Mouse (Mus musculus): ENCODE results near the gene Phf2. TPM values are rescaled to one million over a fixed set of nuclear protein-coding genes. Genes with fewer than 3 reads are reported as not detected.

The Phf2 gene
- polyA plus RNA-seq, 1 experiment from 2014 or later: 11.6 TPM

- no peaks in the 10 kb centered on the region for H3K27me3 ChIP-seq (replicated peaks; ENCODE audit: control insufficient read depth, insufficient read depth, low read length)
- no peak overlapping the region for H3K4me2 ChIP-seq (ENCODE audit: low read depth, low read length)
- H3K4me3 ChIP-seq (ENCODE audit: low read depth, low read length): no peak overlapping the region
- H3K9ac ChIP-seq (ENCODE audit: low read depth, low read length): no peak overlapping the region
- WGBS: 51% methylated on average over 8 of the region's 8 CpGs
- H3K4me1 ChIP-seq (ENCODE audit: control insufficient read depth, insufficient read depth, low read length): peaks cover 31% of the 10 kb centered on the region
- no peak overlapping the region for H3K27ac ChIP-seq (replicated peaks; ENCODE audit: low read depth, low read length)
- ATAC-seq (ENCODE audit: low read depth): no peak
- H3K9me3 ChIP-seq (ENCODE audit: control insufficient read depth, low read length): no peaks in the 10 kb centered on the region
- H3K36me3 ChIP-seq (ENCODE audit: control insufficient read depth, insufficient read depth, low read length): no peaks in the 10 kb centered on the region
- DNase-seq (ENCODE audit: low spot score): no peak
Measured at GRCm38 (mm10) chr13:48784151-48784550, 86.8 kb downstream of the Phf2 start.

GRCm38 (mm10) chr13:48782727-48783725 is 87.9 kb downstream of the Phf2 start:
- H3K36me3 ChIP-seq (ENCODE audit: control insufficient read depth, insufficient read depth, low read length): no peaks in the 10 kb centered on the region
- H3K27me3 ChIP-seq (replicated peaks; ENCODE audit: control insufficient read depth, insufficient read depth, low read length): no peaks in the 10 kb centered on the region
- DNase-seq (ENCODE audit: low spot score) (peak; percentile 93), ATAC-seq (ENCODE audit: low read depth) (peak; percentile 93)
- peaks cover 31% of the 10 kb centered on the region for H3K4me1 ChIP-seq (ENCODE audit: control insufficient read depth, insufficient read depth, low read length)
- peak overlapping the region; percentile 81 for H3K27ac ChIP-seq (replicated peaks; ENCODE audit: low read depth, low read length)
- H3K9ac ChIP-seq (ENCODE audit: low read depth, low read length): no peak overlapping the region; the same call in 1 of the 2 replicates
- H3K9me3 ChIP-seq (ENCODE audit: control insufficient read depth, low read length): no peaks in the 10 kb centered on the region
- no peak overlapping the region for H3K4me3 ChIP-seq (ENCODE audit: low read depth, low read length)
- H3K4me2 ChIP-seq (ENCODE audit: low read depth, low read length): peak overlapping the region; percentile 36
- WGBS: 19% methylated on average over 27 of the region's 27 CpGs

- 14% methylated on average over 9 of the region's 9 CpGs for WGBS
- no peaks in the 10 kb centered on the region for H3K9me3 ChIP-seq (ENCODE audit: control insufficient read depth, low read length)
- H3K27ac ChIP-seq (replicated peaks; ENCODE audit: low read depth, low read length): peak overlapping the region; percentile 82
- H3K4me1 ChIP-seq (ENCODE audit: control insufficient read depth, insufficient read depth, low read length): peaks cover 31% of the 10 kb centered on the region
- H3K36me3 ChIP-seq (ENCODE audit: control insufficient read depth, insufficient read depth, low read length): no peaks in the 10 kb centered on the region
- ATAC-seq (ENCODE audit: low read depth): peak; percentile 8; the same call in 1 of the 2 replicates
- H3K27me3 ChIP-seq (replicated peaks; ENCODE audit: control insufficient read depth, insufficient read depth, low read length): no peaks in the 10 kb centered on the region
- DNase-seq (ENCODE audit: low spot score): peak; percentile 69
- H3K9ac ChIP-seq (ENCODE audit: low read depth, low read length): no peak overlapping the region
- H3K4me3 ChIP-seq (ENCODE audit: low read depth, low read length): no peak overlapping the region
- H3K4me2 ChIP-seq (ENCODE audit: low read depth, low read length): peak overlapping the region; percentile 38
Measured at GRCm38 (mm10) chr13:48780345-48781010, 90.4 kb downstream of the Phf2 start.

- H3K4me1 ChIP-seq (ENCODE audit: control insufficient read depth, insufficient read depth, low read length): peaks cover 32% of the 10 kb centered on the region
- H3K4me3 ChIP-seq (ENCODE audit: low read depth, low read length): no peak overlapping the region
- no peaks in the 10 kb centered on the region for H3K36me3 ChIP-seq (ENCODE audit: control insufficient read depth, insufficient read depth, low read length)
- ATAC-seq (ENCODE audit: low read depth) (peak; percentile 42; the same call in 1 of the 2 replicates), DNase-seq (ENCODE audit: low spot score) (peak; percentile 83)
- WGBS: 14% methylated on average over 11 of the region's 11 CpGs
- peak overlapping the region; percentile 38 for H3K4me2 ChIP-seq (ENCODE audit: low read depth, low read length)
- H3K9ac ChIP-seq (ENCODE audit: low read depth, low read length): no peak overlapping the region
- peak overlapping the region; percentile 82 for H3K27ac ChIP-seq (replicated peaks; ENCODE audit: low read depth, low read length)
- no peaks in the 10 kb centered on the region for H3K27me3 ChIP-seq (replicated peaks; ENCODE audit: control insufficient read depth, insufficient read depth, low read length)
- H3K9me3 ChIP-seq (ENCODE audit: control insufficient read depth, low read length): no peaks in the 10 kb centered on the region
Measured at GRCm38 (mm10) chr13:48779592-48780344, 91.2 kb downstream of the Phf2 start.

- peaks cover 28% of the 10 kb centered on the region for H3K4me1 ChIP-seq (ENCODE audit: control insufficient read depth, insufficient read depth, low read length)
- DNase-seq (ENCODE audit: low spot score) (no peak), ATAC-seq (ENCODE audit: low read depth) (no peak)
- H3K9ac ChIP-seq (ENCODE audit: low read depth, low read length): no peak overlapping the region
- no peak overlapping the region for H3K4me3 ChIP-seq (ENCODE audit: low read depth, low read length)
- no peaks in the 10 kb centered on the region for H3K36me3 ChIP-seq (ENCODE audit: control insufficient read depth, insufficient read depth, low read length)
- no peaks in the 10 kb centered on the region for H3K27me3 ChIP-seq (replicated peaks; ENCODE audit: control insufficient read depth, insufficient read depth, low read length)
- H3K9me3 ChIP-seq (ENCODE audit: control insufficient read depth, low read length): no peaks in the 10 kb centered on the region
- no peak overlapping the region for H3K4me2 ChIP-seq (ENCODE audit: low read depth, low read length)
- H3K27ac ChIP-seq (replicated peaks; ENCODE audit: low read depth, low read length): no peak overlapping the region
- 41% methylated on average over 4 of the region's 4 CpGs for WGBS
Measured at GRCm38 (mm10) chr13:48778138-48778537, 92.8 kb downstream of the Phf2 start.

- H3K9me3 ChIP-seq (ENCODE audit: control insufficient read depth, low read length): no peaks in the 10 kb centered on the region
- peak; percentile 79 for DNase-seq (ENCODE audit: low spot score)
Measured at GRCm38 (mm10) chr13:48774506-48774905, 96.4 kb downstream of the Phf2 start.

GRCm38 (mm10) chr13:48768109-48768508 is 102.8 kb downstream of the Phf2 start:
- no peak overlapping the region for H3K4me3 ChIP-seq (ENCODE audit: low read depth, low read length)
- DNase-seq (ENCODE audit: low spot score): peak; percentile 40
- no peaks in the 10 kb centered on the region for H3K4me1 ChIP-seq (ENCODE audit: control insufficient read depth, insufficient read depth, low read length)
- no peaks in the 10 kb centered on the region for H3K36me3 ChIP-seq (ENCODE audit: control insufficient read depth, insufficient read depth, low read length)
- 55% methylated on average over 11 of the region's 11 CpGs for WGBS
- H3K4me2 ChIP-seq (ENCODE audit: low read depth, low read length): no peak overlapping the region
- no peaks in the 10 kb centered on the region for H3K27me3 ChIP-seq (replicated peaks; ENCODE audit: control insufficient read depth, insufficient read depth, low read length)
- ATAC-seq (ENCODE audit: low read depth): 0 out of 2 replicates have a peak, but pooled peaks have one; percentile 30
- H3K9me3 ChIP-seq (ENCODE audit: control insufficient read depth, low read length): no peaks in the 10 kb centered on the region
- H3K9ac ChIP-seq (ENCODE audit: low read depth, low read length): no peak overlapping the region
- H3K27ac ChIP-seq (replicated peaks; ENCODE audit: low read depth, low read length): no peak overlapping the region

More at GRCm38 (mm10) chr13:48774506-48774905, 96.4 kb downstream of the Phf2 start:
- Histone ChIP-seq H3K27ac (replicated peaks; ENCODE audit: low read depth, low read length) (no peak overlapping the region), H3K36me3 (ENCODE audit: control insufficient read depth, insufficient read depth, low read length) (no peaks in the 10 kb centered on the region), H3K4me1 (ENCODE audit: control insufficient read depth, insufficient read depth, low read length) (peaks cover 7% of the 10 kb centered on the region; the same call in 1 of the 2 replicates), H3K4me3 (ENCODE audit: low read depth, low read length) (no peak overlapping the region), H3K27me3 (replicated peaks; ENCODE audit: control insufficient read depth, insufficient read depth, low read length) (no peaks in the 10 kb centered on the region), H3K9ac (ENCODE audit: low read depth, low read length) (no peak overlapping the region), H3K4me2 (ENCODE audit: low read depth, low read length) (0 out of 2 replicates have a peak overlapping the region, but pooled peaks have one; percentile 7)
- WGBS: 37% methylated on average over 7 of the region's 7 CpGs
- ATAC-seq (ENCODE audit: low read depth): no peak

GRCm38 (mm10) chr13:48763701-48764245 is 107.1 kb downstream of the Phf2 start:
- ATAC-seq (ENCODE audit: low read depth) (no peak), DNase-seq (ENCODE audit: low spot score) (no peak)
- no peak overlapping the region for H3K4me3 ChIP-seq (ENCODE audit: low read depth, low read length)
- WGBS: 53% methylated on average over 11 of the region's 11 CpGs
- 0 out of 2 replicates have a peak, but pooled peaks cover 5% of the 10 kb centered on the region for H3K4me1 ChIP-seq (ENCODE audit: control insufficient read depth, insufficient read depth, low read length)
- no peaks in the 10 kb centered on the region for H3K9me3 ChIP-seq (ENCODE audit: control insufficient read depth, low read length)
- H3K27ac ChIP-seq (replicated peaks; ENCODE audit: low read depth, low read length): no peak overlapping the region
- H3K36me3 ChIP-seq (ENCODE audit: control insufficient read depth, insufficient read depth, low read length): no peaks in the 10 kb centered on the region
- H3K27me3 ChIP-seq (replicated peaks; ENCODE audit: control insufficient read depth, insufficient read depth, low read length): no peaks in the 10 kb centered on the region
- H3K4me2 ChIP-seq (ENCODE audit: low read depth, low read length): no peak overlapping the region
- H3K9ac ChIP-seq (ENCODE audit: low read depth, low read length): no peak overlapping the region

Data from embryonic facial prominence, embryonic 14.5 days (tissue).